Mouse (Mus musculus): ENCODE data around the gene Dennd4b.
"Not testable (repeated sequence)": the region's sequence is repeated elsewhere in the genome, so short reads cannot be mapped to it uniquely, and the experiment has no call there.

Dennd4b gene

GRCm38 (mm10) chr3:90265034-90265931 lies at the start of gene Dennd4b:
Gene Dennd4b (plus strand): TSS chr3:90265185.
- in situ Hi-C loops (cut with MboI, MseI) = no loop called here

DNA sequence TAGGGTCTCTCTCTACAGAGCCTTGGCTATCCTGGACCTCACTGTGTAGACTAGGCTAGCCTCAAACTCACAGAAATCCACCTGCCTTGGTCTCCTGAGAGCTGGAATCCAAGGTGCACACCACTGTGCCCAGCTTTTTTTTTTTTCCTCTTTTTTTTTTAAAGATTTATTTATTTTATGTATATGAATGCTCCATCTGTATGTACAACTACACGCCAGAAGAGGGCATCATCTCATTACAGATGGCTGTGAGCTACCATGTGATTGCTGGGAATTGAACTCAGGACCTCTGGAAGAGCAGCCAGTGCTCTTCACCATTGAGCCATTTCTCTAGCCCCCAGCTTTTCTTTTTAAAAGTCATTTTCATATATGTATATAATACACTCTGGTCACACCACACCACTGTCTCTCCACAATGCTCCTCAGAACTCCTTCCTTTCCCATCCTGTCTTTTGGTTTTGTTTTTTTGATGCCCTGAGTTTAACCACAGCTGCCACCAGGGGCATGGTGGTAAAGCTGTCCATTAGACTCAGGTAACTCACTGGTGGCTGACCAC lies 49.1 kb upstream of the Dennd4b start:
- in situ Hi-C loops (cut with MboI, MseI) = no loop called here

- in situ Hi-C loops (cut with MboI, MseI) = loop anchor here (5.0 kb wide), 2 partner anchors 42 to 157 kb away; no protein-coding TSS in a partner anchor
Observed at GRCm38 (mm10) chr3:90220088-90220487, 44.9 kb upstream of the Dennd4b start.

DNA sequence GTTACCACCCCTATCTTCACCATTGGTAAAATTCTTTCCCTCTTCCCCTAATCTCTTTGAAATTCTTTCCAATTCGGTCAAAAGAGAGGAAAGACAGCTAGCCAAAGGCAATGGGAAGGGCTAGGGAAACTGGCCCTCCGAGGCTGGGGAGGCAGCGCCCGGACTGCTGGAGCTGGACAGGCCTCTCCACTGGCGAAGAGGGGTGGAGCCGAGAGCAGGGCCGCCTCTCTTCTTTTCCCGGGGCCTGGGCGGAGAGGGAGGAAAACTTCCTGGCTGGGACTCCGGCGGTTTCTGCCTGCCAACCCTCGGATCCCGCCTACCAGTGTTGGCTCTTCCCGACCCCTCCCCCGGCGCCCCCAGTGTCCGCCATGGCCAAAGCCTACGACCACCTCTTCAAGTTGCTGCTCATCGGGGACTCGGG lies 44.4 kb upstream of the Dennd4b start:
- in situ Hi-C loops (cut with MboI, MseI) = loop anchor here (5.0 kb wide), 2 partner anchors 42 to 157 kb away; no protein-coding TSS in a partner anchor

DNA sequence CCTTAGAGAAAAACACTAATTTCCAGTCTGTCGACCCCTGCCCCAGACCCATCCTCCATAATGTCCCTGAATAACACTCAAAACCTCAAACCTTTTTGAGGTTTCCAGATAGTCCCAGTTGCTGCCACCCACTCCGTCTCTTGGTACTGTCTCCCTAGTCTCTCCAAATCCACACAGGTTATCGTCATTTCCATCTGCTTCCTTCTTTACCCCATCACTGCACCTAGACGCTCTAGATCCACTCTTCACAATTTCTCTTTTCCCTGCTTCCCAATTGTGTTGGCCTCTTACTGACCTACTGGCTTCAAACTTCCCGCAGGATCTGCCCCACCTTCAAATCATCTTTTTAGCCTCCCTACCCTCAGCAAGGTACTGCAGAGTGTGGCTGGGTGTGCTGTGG lies 43.9 kb upstream of the Dennd4b start:
- in situ Hi-C loops (cut with MboI, MseI) = loop anchor here (5.0 kb wide), 2 partner anchors 41 to 156 kb away; no protein-coding TSS in a partner anchor

- in situ Hi-C loops (cut with MboI, MseI) = loop anchor here (5.0 kb wide), 2 partner anchors 40 to 155 kb away; no protein-coding TSS in a partner anchor
Observed at GRCm38 (mm10) chr3:90222455-90222854, 42.5 kb upstream of the Dennd4b start.

DNA sequence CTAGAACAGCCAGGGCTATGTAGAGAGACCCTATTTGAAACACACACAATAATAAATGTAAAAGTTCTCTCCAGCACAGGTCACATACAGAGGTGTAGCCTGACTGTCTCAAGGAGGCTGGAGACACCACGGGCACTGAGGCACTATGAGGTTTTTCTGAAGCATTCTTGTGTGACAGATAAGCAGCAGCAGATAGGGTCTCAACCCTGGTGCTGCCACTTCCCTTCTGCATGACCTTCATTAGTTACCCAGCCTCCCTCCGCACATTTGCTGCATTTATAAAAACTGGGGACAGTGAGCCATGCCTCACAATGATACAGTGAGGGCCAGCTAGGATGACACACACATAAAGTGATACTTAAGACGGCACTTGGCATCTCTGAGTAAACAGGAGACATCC lies 42.0 kb upstream of the Dennd4b start:
- in situ Hi-C loops (cut with MboI, MseI) = loop anchor here (5.0 kb wide), 2 partner anchors 39 to 154 kb away; no protein-coding TSS in a partner anchor

GRCm38 (mm10) chr3:90224331-90224730 lies 40.7 kb upstream of the Dennd4b start:
- in situ Hi-C loops (cut with MboI, MseI) = loop anchor here (5.0 kb wide), 2 partner anchors 38 to 153 kb away; no protein-coding TSS in a partner anchor

DNA sequence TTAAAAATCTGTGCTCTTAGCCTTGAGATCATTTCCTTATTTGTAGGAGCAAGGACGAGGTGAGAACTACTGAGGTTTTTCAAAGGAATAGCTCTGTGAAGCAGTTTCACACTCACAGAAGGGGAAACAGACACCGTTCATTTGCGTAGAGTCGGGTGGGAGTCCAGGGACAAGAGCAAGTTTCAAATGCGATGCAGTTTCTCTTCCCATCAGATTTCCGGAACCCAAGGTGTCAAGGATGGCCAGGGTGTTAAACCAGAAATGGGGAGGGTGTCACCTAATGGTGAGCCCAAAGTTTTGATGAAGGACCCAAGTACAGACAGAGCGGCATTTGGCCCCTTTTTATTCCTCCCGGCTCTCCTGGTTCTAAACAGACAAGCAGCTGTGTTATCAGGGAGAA lies 33.9 kb upstream of the Dennd4b start:
- in situ Hi-C loops (cut with MboI, MseI) = no loop called here

DNA sequence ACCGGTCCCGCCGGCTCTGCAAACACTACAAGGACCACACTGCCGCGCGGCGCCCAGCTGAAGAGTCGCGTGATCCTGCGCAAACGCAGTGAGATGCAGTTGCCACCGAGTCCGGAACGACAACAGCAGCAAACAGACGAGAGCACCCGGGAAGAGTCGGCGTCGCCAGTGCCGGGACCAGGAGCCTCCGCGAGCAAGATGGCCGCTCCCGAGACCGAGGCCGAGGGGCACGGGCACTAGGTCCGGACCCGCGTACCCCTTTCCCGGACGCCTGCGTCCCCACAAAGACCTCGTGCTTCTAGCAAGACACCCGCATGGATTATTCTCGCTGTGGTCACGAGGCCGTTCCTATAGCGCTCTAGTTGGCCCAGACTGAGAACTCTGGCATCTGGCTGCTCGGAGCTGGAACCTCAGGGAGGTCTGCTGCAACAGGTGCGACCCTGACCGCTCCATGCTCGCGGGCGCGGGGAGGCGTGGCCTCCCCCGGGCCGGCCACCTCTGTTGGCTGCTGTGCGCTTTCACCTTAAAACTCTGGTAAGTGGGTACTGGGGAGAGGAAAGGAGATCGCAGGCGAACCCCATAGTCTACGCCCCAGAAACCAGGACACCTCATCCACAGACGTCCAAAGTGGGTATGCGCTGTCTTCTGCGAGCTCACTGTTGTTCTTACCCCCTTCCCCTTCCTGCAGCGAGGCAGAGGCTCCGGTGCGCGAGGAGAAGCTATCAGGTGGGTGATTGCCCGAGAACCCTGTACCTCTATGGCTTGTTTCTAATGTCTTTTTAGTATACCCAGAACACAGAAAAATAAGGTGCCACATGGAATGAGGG lies 33.3 kb upstream of the Dennd4b start, which contains the start of gene Jtb:
Gene Jtb (plus strand): TSS at position 91 of the 827 bp plus-strand sequence.
- in situ Hi-C loops (cut with MboI, MseI) = no loop called here

DNA sequence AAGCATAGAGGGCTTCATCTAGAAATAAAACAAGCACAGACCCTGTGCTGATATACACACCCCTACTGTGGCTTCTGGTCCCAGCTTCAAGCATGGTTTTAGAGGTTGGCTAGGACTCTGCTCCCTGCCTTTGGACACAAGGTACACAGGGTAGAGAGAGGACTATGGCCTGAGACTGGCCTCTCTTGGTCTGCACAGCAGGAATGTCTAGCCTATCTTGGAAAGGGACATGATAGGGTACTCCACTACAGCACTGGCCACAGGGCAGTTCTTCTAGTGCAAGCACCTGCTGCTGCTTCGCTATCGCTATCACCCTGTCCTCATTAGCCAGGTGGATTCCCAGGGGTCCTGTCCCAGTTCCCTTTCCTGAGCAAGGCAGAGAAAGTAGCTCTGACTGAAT lies 23.7 kb upstream of the Dennd4b start:
- in situ Hi-C loops (cut with MboI, MseI) = no loop called here

- in situ Hi-C loops (cut with MboI, MseI) = no loop called here
Observed at GRCm38 (mm10) chr3:90241669-90242358, 23.2 kb upstream of the Dennd4b start.

- in situ Hi-C loops (cut with MboI, MseI) = no loop called here
Observed at GRCm38 (mm10) chr3:90242984-90243775, 21.8 kb upstream of the Dennd4b start, which contains the start of gene Creb3l4. Gene Creb3l4 (minus strand): TSS chr3:90243512.

DNA sequence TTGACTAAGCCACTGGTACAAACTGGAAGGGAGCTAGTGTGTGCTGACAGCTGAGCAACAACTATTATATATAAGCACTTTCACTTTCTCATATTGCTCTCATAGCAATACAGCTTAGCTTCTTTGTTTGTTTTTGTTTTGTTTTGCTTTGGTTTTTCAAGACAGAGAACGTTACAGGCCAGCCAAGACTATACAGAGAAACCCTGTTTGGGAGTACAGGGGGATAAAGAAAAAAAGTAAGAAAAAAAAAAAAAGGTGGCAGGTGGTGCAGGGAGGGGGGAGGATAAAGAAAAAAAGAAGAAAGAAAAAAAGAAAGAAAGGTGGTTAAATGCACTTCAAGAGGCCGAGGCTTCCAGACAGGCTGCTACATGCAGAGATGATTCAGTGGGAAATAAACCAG lies 19.6 kb upstream of the Dennd4b start:
- in situ Hi-C loops (cut with MboI, MseI) = no loop called here

GRCm38 (mm10) chr3:90247630-90247959 lies 17.4 kb upstream of the Dennd4b start:
- in situ Hi-C loops (cut with MboI, MseI) = no loop called here

DNA sequence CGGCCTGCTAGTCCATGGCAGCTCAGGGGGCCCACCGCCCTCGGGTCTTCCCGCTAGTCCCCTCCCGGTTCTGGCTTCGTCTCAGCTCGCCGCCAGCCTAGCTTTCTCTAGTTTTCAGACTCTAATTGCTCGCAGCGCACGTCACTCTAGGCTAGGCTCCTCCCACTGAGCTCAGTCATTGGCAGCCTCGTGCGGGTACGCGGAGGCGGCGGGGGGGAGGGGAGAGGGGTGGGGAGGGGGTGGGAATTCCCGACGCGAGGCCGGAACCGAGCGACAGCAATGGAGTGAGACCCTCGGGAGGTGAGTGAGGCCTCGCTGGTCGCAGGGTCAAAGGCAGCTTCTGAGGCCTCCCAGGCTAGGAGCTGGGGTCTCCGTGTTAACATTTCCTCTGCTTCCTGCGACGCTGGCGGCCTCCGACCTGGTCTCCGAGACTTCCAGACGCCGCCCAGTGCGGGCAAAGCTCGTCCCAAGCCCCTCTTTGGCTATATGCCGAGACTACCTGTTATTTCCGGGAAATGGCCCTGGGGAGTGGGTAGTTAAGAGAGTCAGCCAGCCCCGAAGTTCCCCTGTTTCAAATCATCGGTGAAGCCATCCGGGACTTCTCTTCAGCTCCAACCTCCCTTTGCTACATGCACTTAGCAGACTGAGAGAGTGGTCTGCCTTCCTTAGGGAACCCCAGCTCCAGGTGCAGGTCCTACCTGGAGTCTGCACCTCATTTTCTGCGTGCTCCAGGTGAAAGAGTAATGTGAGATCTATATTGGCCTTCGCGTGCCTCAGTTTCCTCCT lies 16.8 kb upstream of the Dennd4b start, which contains the start of gene Slc39a1:
Gene Slc39a1 (plus strand): TSS at position 213 of the 786 bp plus-strand sequence.
- in situ Hi-C loops (cut with MboI, MseI) = no loop called here

GRCm38 (mm10) chr3:90248746-90249100 lies 16.3 kb upstream of the Dennd4b start:
- in situ Hi-C loops (cut with MboI, MseI) = no loop called here

GRCm38 (mm10) chr3:90250791-90251190 lies 14.2 kb upstream of the Dennd4b start:
- in situ Hi-C loops (cut with MboI, MseI) = no loop called here

GRCm38 (mm10) chr3:90251731-90252226 lies 13.2 kb upstream of the Dennd4b start:
- in situ Hi-C loops (cut with MboI, MseI) = not testable (repeated sequence)
